Mouse (Mus musculus): ENCODE data around the gene Olfr1116. TPM values are rescaled to one million over a fixed set of nuclear protein-coding genes. Genes with fewer than 3 reads are reported as not detected.

The Olfr1116 gene
- total RNA-seq (2023), result not detected

DNA sequence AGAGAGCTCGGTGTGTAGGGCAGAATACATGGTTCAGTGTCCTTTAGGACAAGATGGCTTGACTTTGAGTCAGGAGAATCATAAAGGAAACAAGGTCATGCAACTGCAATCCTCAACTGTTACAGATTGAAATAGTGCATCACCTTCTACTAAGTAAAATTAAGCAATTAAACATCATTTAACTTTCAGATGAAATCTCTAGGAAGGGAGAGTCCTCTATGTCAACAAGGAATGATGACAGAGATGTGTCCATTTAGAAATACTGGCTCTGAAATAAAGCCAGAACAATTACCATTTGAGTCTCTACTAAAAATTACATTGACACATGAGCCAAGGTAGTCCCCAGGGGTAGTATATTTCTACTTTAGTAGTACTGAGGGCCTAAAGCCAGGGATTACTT lies at the start of gene Olfr1116:
Olfr1116 (plus strand) TSS at position 301 of the 400 bp plus-strand sequence.

GRCm38 (mm10) chr2:87247713-87248112 lies 19.6 kb upstream of the Olfr1116 start, which contains the start of gene Olfr1115:
TSS of gene Olfr1115 (plus strand) at chr2:87248013.

DNA sequence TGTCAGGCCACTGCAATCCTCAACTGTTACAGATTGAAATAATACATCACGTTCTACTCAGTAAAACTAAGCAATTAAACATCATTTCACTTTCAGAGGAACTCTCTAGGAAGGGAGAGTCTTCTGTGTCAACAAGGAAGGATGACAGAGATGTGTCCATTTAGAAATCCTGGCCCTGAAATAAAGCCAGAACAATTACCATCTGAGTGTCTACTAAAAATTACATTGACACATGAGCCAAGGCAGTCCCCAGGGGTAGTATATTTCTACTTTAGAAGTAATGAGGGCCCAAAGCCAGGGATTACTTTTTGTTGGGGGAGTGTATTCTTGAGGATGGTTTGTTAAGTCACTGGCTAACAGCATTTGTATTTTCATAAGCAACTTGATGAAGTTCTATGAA lies 39.9 kb downstream of the Olfr1116 start, which contains the start of gene Olfr1118:
Olfr1118 (plus strand) TSS at position 301 of the 400 bp plus-strand sequence.

Other genes with a start within 250 kb of the Olfr1116 start
- gene Olfr1104, start 240.5 kb upstream of the Olfr1116 start, total RNA-seq (2023), result not detected
- gene Olfr1105, start 231.0 kb upstream of the Olfr1116 start, total RNA-seq (2023), result not detected
- gene Olfr1106, start 215.3 kb upstream of the Olfr1116 start, total RNA-seq (2023), result not detected
- gene Olfr1107, start 191.7 kb upstream of the Olfr1116 start, total RNA-seq (2023), result not detected
- gene Olfr1109, start 171.5 kb upstream of the Olfr1116 start, total RNA-seq (2023), result not detected
- not detected for gene Olfr259, start 153.0 kb upstream of the Olfr1116 start, total RNA-seq (2023)
- not detected for gene Olfr1110, start 127.2 kb upstream of the Olfr1116 start, total RNA-seq (2023)
- gene Olfr1111, start 114.9 kb upstream of the Olfr1116 start, total RNA-seq (2023), result not detected
- gene Olfr1112, start 79.7 kb upstream of the Olfr1116 start, total RNA-seq (2023), result not detected
- not detected for gene Olfr1113, start 58.6 kb upstream of the Olfr1116 start, total RNA-seq (2023)
- not detected for gene Olfr1115, start 19.5 kb upstream of the Olfr1116 start, total RNA-seq (2023)
- not detected for gene Olfr1118, start 40.0 kb downstream of the Olfr1116 start, total RNA-seq (2023)
- not detected for gene Olfr1120, start 87.3 kb downstream of the Olfr1116 start, total RNA-seq (2023)
- not detected for gene Olfr1121, start 102.4 kb downstream of the Olfr1116 start, total RNA-seq (2023)
- gene Olfr1122, start 118.3 kb downstream of the Olfr1116 start, total RNA-seq (2023), result under 1 TPM in 1 of 2 experiments, not detected in 1; 0.29 TPM
- gene Olfr1123, start 149.1 kb downstream of the Olfr1116 start, total RNA-seq (2023), result not detected
- gene Olfr1124, start 162.7 kb downstream of the Olfr1116 start, total RNA-seq (2023), result not detected
- gene Olfr1126, start 186.4 kb downstream of the Olfr1116 start, total RNA-seq (2023), result not detected
- not detected for gene Pramel7, start 229.6 kb downstream of the Olfr1116 start, total RNA-seq (2023)
- not detected for gene Pramel6, start 239.0 kb downstream of the Olfr1116 start, total RNA-seq (2023)

All from monocyte, adult 59 days (primary cell).